Mouse (Mus musculus) liver, embryonic 15.5 days (tissue): Measurements from ENCODE around the gene Xpnpep1. TPM values are rescaled to one million over a fixed set of nuclear protein-coding genes. Genes with fewer than 3 reads are reported as not detected.
A peak's percentile ranks its signal among the peaks of the same experiment; 100 is the strongest.

Experiments used
- ATAC-seq: fragments of 200-750 bp; cut with Nextera tagmentation; 2 replicates; pipeline ENCODE4 v1.8.0; 2017; ENCODE audit warnings: moderate number of reproducible peaks, mild to moderate bottlenecking, moderate library complexity; ENCODE audit not compliant: insufficient read depth
- H3K27ac ChIP-seq: fragments of 300-500 bp; sonication (generic); replicated peaks from 2 replicates; pipeline ENCODE4 v1.5.1; 2015; ENCODE audit warnings: mild to moderate bottlenecking, inconsistent platforms
- H3K27me3 ChIP-seq: fragments of 300-500 bp; sonication (generic); 2 replicates; pipeline ENCODE4 v1.6.1; 2015; ENCODE audit warnings: mild to moderate bottlenecking, inconsistent platforms
- H3K36me3 ChIP-seq: fragments of 300-500 bp; sonication (generic); replicated peaks from 2 replicates; pipeline ENCODE4 v1.6.1; 2015; ENCODE audit warnings: moderate library complexity, mild to moderate bottlenecking, inconsistent platforms
- H3K4me1 ChIP-seq: fragments of 300-500 bp; sonication (generic); replicated peaks from 2 replicates; pipeline ENCODE4 v1.6.1; 2015; ENCODE audit warnings: inconsistent platforms
- H3K4me2 ChIP-seq: fragments of 300-500 bp; sonication (generic); 2 replicates; pipeline ENCODE4 v1.6.1; 2015; ENCODE audit warnings: moderate library complexity, mild to moderate bottlenecking, inconsistent platforms
- H3K4me3 ChIP-seq: fragments of 300-500 bp; sonication (generic); replicated peaks from 2 replicates; pipeline ENCODE4 v1.5.1; 2015; ENCODE audit warnings: mild to moderate bottlenecking, inconsistent platforms
- H3K9ac ChIP-seq: fragments of 300-500 bp; sonication (generic); 2 replicates; pipeline ENCODE4 v1.6.1; 2015; ENCODE audit warnings: moderate library complexity, mild to moderate bottlenecking, inconsistent platforms
- H3K9me3 ChIP-seq: fragments of 300-500 bp; sonication (generic); replicated peaks from 2 replicates; pipeline ENCODE4 v1.6.1; 2016; ENCODE audit warnings: inconsistent platforms
- WGBS: fragments of 180-500 bp; shearing (Covaris S2); methylation state at CpG from one replicate; pipeline ENCODE4 v1.1.7; 2015; ENCODE audit warnings: mixed read lengths; ENCODE audit not compliant: insufficient replicate concordance; 5-methylcytosine and 5-hydroxymethylcytosine counted together
- polyA plus RNA-seq: library from polyadenylated mRNA; unstranded; fragments of >200 nt; fragmentation: Nextera tagmentation; extraction: Ambion mirVana; gene quantifications from 2 replicates; pipeline ENCODE4 v1.2.1, GENCODE M21; 2015

The Xpnpep1 gene
- polyA plus RNA-seq, 1 experiment from 2014 or later: 83.4 TPM

- WGBS: 58% methylated on average over 8 of the region's 8 CpGs
- Histone ChIP-seq H3K27ac (no peak overlapping the region), H3K9me3 (no peaks in the 10 kb centered on the region), H3K36me3 (no peaks in the 10 kb centered on the region), H3K4me3 (no peak overlapping the region), H3K4me1 (peaks cover 10% of the 10 kb centered on the region), H3K27me3 (no peaks in the 10 kb centered on the region), H3K9ac (no peak overlapping the region), H3K4me2 (no peak overlapping the region)
- no peak for ATAC-seq
Measured at GRCm38 (mm10) chr19:53064972-53065361, 25.0 kb upstream of the Xpnpep1 start.

GRCm38 (mm10) chr19:53064292-53064971, 24.4 kb upstream of the Xpnpep1 start:
- Histone ChIP-seq H3K9me3 (no peaks in the 10 kb centered on the region), H3K36me3 (no peaks in the 10 kb centered on the region), H3K4me1 (peaks cover 15% of the 10 kb centered on the region), H3K9ac (no peak overlapping the region), H3K27me3 (no peaks in the 10 kb centered on the region), H3K4me3 (no peak overlapping the region), H3K4me2 (no peak overlapping the region), H3K27ac (no peak overlapping the region)
- ATAC-seq: no peak
- 76% methylated on average over 12 of the region's 12 CpGs for WGBS

GRCm38 (mm10) chr19:53062046-53062445, 22.0 kb upstream of the Xpnpep1 start:
- H3K4me3 ChIP-seq: no peak overlapping the region
- no peak overlapping the region for H3K27ac ChIP-seq
- no peak overlapping the region for H3K9ac ChIP-seq
- no peaks in the 10 kb centered on the region for H3K36me3 ChIP-seq
- H3K4me1 ChIP-seq: peaks cover 33% of the 10 kb centered on the region
- no peaks in the 10 kb centered on the region for H3K27me3 ChIP-seq
- no peaks in the 10 kb centered on the region for H3K9me3 ChIP-seq
- 32% methylated on average over 3 of the region's 3 CpGs for WGBS
- ATAC-seq: no peak
- no peak overlapping the region for H3K4me2 ChIP-seq

- H3K4me2 ChIP-seq: peak overlapping the region; percentile 58
- peak; percentile 85 for ATAC-seq
- H3K27me3 ChIP-seq: no peaks in the 10 kb centered on the region
- H3K4me1 ChIP-seq: peaks cover 33% of the 10 kb centered on the region
- H3K27ac ChIP-seq: peak overlapping the region; percentile 83
- 0 out of 2 replicates have a peak overlapping the region, but pooled peaks have one; percentile 9 for H3K4me3 ChIP-seq
- no peaks in the 10 kb centered on the region for H3K9me3 ChIP-seq
- H3K9ac ChIP-seq: peak overlapping the region; percentile 1; the same call in 1 of the 2 replicates
- H3K36me3 ChIP-seq: no peaks in the 10 kb centered on the region
- WGBS: 42% methylated on average over 16 of the region's 16 CpGs
Measured at GRCm38 (mm10) chr19:53059344-53060111, 19.5 kb upstream of the Xpnpep1 start.

- no peaks in the 10 kb centered on the region for H3K9me3 ChIP-seq
- H3K4me3 ChIP-seq: no peak overlapping the region
- peak overlapping the region; percentile 83 for H3K27ac ChIP-seq
- H3K4me2 ChIP-seq: peak overlapping the region; percentile 58
- WGBS: 46% methylated on average over 8 of the region's 8 CpGs
- H3K4me1 ChIP-seq: peaks cover 33% of the 10 kb centered on the region
- peak overlapping the region; percentile 1; the same call in 1 of the 2 replicates for H3K9ac ChIP-seq
- ATAC-seq: peak; percentile 99
- H3K36me3 ChIP-seq: no peaks in the 10 kb centered on the region
- H3K27me3 ChIP-seq: no peaks in the 10 kb centered on the region
Measured at GRCm38 (mm10) chr19:53058726-53059334, 18.8 kb upstream of the Xpnpep1 start.

DNA sequence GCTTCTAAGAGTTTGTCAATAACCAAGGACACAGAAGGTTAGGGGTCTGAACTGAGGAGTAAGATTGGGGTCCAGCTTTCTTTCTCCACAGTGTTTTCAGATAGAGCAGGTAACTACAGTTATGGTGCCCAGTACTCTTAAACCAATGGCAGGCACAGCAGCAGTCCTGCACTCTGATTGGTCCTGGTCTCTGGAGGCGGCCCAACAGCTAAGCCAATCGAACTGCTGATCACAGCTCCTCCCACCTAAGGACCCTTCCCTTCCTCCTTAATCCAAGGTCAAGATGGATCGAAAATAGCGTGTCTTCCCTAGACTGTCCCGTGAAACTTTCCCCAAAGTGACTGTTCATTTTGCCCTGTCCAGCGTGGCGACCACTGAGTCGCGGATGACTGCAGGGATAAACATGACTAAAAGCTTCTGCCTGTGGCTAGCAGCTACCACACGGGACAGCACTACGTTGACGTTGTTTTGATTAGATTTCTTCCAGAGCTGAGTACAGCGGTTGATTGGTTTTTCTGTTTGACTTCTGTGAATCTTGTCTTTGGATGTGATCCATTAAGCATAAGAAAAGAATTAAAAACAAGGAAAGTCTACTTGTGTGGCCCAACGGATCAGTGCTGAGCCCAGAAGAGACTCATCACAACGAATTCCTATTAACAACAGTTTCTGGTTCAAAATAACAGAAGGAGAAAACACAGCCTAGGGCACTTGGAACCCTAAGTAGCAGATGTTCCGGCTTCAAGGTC, 18.1 kb upstream of the Xpnpep1 start:
- ATAC-seq: no peak
- peak overlapping the region; percentile 83 for H3K27ac ChIP-seq
- H3K36me3 ChIP-seq: no peaks in the 10 kb centered on the region
- no peak overlapping the region for H3K9ac ChIP-seq
- no peaks in the 10 kb centered on the region for H3K9me3 ChIP-seq
- H3K4me2 ChIP-seq: peak overlapping the region; percentile 58; the same call in 1 of the 2 replicates
- no peaks in the 10 kb centered on the region for H3K27me3 ChIP-seq
- 86% methylated on average over 16 of the region's 16 CpGs for WGBS
- H3K4me3 ChIP-seq: no peak overlapping the region
- peaks cover 33% of the 10 kb centered on the region for H3K4me1 ChIP-seq

- WGBS: 72% methylated on average over 16 of the region's 16 CpGs
- peaks cover 18% of the 10 kb centered on the region for H3K4me1 ChIP-seq
- no peak overlapping the region for H3K27ac ChIP-seq
- no peak overlapping the region for H3K4me2 ChIP-seq
- H3K27me3 ChIP-seq: no peaks in the 10 kb centered on the region
- no peaks in the 10 kb centered on the region for H3K9me3 ChIP-seq
- no peak for ATAC-seq
- no peak overlapping the region for H3K4me3 ChIP-seq
- no peak overlapping the region for H3K9ac ChIP-seq
- H3K36me3 ChIP-seq: no peaks in the 10 kb centered on the region
Measured at GRCm38 (mm10) chr19:53053355-53053754, 13.3 kb upstream of the Xpnpep1 start.

DNA sequence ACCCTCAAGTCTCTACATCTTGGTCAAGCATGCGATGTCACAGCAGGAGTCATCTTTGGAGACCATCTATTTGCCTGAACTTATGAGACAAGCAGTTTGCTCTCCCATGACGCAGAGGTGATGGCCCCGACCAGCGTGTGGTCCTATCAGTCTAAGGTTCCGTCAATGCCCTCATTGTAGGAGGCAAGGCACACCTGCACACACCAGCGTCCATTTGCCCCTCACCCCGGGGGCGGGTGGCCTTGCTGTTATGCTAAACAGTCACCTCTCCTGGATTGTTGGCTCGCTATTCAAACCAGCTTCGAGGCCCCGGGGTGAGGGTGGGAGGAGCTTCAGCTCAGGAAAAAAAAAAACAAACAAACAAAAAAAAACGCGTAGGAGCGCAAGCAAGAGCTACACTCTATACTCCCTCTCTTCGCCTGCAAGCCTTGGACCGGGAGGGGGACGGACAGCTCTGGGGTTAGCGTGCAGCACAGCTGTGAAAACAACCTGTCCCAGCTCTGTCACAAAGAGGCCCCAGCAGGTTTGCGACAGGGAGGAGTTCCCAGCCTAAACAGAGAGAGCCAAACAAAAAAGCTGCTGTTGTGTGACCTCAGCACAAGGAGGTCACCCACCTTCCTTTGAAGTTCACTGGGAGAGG, 12.1 kb upstream of the Xpnpep1 start:
- H3K4me2 ChIP-seq: peak overlapping the region; percentile 18

DNA sequence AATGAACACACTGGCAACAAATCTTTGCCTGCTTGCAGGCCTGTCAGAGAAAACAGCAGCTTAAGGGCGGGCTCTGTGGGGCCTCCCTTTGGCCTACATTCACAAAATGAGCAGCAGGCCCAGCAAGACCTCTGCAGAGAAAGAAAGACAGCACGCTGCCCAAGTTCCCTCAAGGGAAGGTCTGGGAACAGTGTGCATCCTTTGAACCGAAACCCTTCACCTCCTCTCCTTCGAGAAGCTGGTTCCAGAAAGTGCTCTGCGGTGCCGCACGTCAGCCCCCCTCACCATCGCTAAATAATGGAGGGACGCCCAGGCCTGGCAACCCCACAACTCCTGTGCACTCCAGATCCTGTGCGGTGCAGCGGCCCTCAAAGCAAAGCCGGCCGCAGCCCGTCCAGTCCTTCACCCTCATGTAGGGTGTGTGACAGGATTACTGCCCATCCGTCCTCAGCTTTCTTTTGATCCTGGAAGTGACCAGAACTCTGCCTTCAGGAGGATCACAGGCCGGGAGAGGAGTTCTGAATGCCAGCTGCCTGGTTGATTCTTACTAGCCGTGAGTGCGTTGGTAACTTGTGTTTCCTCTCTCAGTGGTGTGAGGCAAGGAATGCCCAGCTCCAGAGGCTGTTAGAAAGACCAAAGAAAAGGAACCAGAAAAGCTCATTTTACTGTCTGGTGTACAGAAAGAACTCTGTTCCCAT, 11.4 kb upstream of the Xpnpep1 start:
- Histone ChIP-seq H3K27me3 (no peaks in the 10 kb centered on the region), H3K27ac (no peak overlapping the region), H3K4me1 (peaks cover 11% of the 10 kb centered on the region; the same call in 1 of the 2 replicates), H3K4me2 (no peak overlapping the region), H3K4me3 (no peak overlapping the region), H3K9ac (no peak overlapping the region), H3K36me3 (no peaks in the 10 kb centered on the region), H3K9me3 (no peaks in the 10 kb centered on the region)
- ATAC-seq: no peak
- WGBS: 78% methylated on average over 18 of the region's 18 CpGs

More for the DNA sequence above, 12.1 kb upstream of the Xpnpep1 start:
- Histone ChIP-seq H3K9ac (no peak overlapping the region), H3K9me3 (no peaks in the 10 kb centered on the region), H3K27ac (no peak overlapping the region; the same call in 1 of the 2 replicates), H3K4me1 (peaks cover 11% of the 10 kb centered on the region; the same call in 1 of the 2 replicates), H3K36me3 (no peaks in the 10 kb centered on the region), H3K4me3 (no peak overlapping the region), H3K27me3 (no peaks in the 10 kb centered on the region)
- ATAC-seq: peak; percentile 33; the same call in 1 of the 2 replicates
- 43% methylated on average over 19 of the region's 19 CpGs for WGBS

DNA sequence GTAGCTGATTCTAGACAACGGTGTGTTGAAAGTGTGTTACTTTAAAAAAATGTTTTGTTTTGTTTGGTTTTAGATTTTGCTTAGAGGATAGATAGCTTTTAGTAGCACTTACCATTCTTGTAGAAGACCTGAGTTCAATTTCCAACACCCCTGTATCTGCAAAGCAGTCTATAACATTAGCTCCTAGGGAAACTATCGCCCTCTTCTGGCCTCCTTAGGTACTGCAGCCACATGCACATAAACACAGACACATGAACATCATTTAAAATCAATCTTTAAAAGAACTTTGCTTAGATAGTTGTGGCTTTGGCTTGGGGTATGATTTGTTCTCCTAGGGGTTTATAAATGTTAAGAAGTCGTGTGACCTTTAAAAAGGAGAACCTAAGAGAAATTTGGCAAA, 10.1 kb upstream of the Xpnpep1 start:
- Histone ChIP-seq H3K27me3 (no peaks in the 10 kb centered on the region), H3K4me2 (no peak overlapping the region), H3K4me3 (no peak overlapping the region), H3K4me1 (peaks cover 11% of the 10 kb centered on the region; the same call in 1 of the 2 replicates), H3K9ac (no peak overlapping the region), H3K27ac (no peak overlapping the region), H3K9me3 (no peaks in the 10 kb centered on the region), H3K36me3 (no peaks in the 10 kb centered on the region)
- WGBS: 65% methylated on average over 3 of the region's 3 CpGs
- no peak for ATAC-seq
